Mouse (Mus musculus) lung, embryonic 16.5 days (tissue): ENCODE results near the gene Npnt. TPM values are rescaled to one million over a fixed set of nuclear protein-coding genes. Genes with fewer than 3 reads are reported as not detected.

Experiments used
- ATAC-seq: fragments of 200-750 bp; cut with Nextera tagmentation; 2 replicates; pipeline ENCODE4 v1.8.0; 2017; ENCODE audit warnings: low read depth, mild to moderate bottlenecking, moderate library complexity
- H3K27ac ChIP-seq: fragments of 300-500 bp; sonication (generic); 2 replicates; pipeline ENCODE4 v1.5.1; 2014; ENCODE audit warnings: mild to moderate bottlenecking, control low read depth, low read length
- H3K27me3 ChIP-seq: fragments of 300-500 bp; sonication (generic); 2 replicates; pipeline ENCODE4 v1.6.1; 2014; ENCODE audit warnings: low read depth, low read length, mixed read lengths; ENCODE audit not compliant: control insufficient read depth, insufficient read depth
- H3K36me3 ChIP-seq: fragments of 300-500 bp; sonication (generic); 2 replicates; pipeline ENCODE4 v1.6.1; 2014; ENCODE audit warnings: low read length; ENCODE audit not compliant: control insufficient read depth, insufficient read depth
- H3K4me1 ChIP-seq: fragments of 300-500 bp; sonication (generic); replicated peaks from 2 replicates; pipeline ENCODE4 v1.6.1; 2014; ENCODE audit warnings: low read length, mixed read lengths; ENCODE audit not compliant: control insufficient read depth, insufficient read depth
- H3K4me2 ChIP-seq: fragments of 300-500 bp; sonication (generic); 2 replicates; pipeline ENCODE4 v1.6.1; 2014; ENCODE audit warnings: low read depth, low read length, control low read depth
- H3K4me3 ChIP-seq: fragments of 300-500 bp; sonication (generic); 2 replicates; pipeline ENCODE4 v1.5.1; 2014; ENCODE audit warnings: mild to moderate bottlenecking, low read length, control low read depth
- H3K9ac ChIP-seq: fragments of 300-500 bp; sonication (generic); 2 replicates; pipeline ENCODE4 v1.6.1; 2014; ENCODE audit warnings: low read length, control low read depth
- H3K9me3 ChIP-seq: fragments of 300-500 bp; sonication (generic); 2 replicates; pipeline ENCODE4 v1.6.1; 2016; ENCODE audit warnings: low read length; ENCODE audit not compliant: control insufficient read depth
- WGBS: fragments of 180-500 bp; shearing (Covaris S2); extraction: QIAGEN DNeasy Blood & Tissue Kit; methylation state at CpG from one replicate; pipeline ENCODE4 v1.1.7; 2014; 5-methylcytosine and 5-hydroxymethylcytosine counted together
- polyA plus RNA-seq: library from polyadenylated mRNA; unstranded; fragments of >200 nt; fragmentation: Nextera tagmentation; extraction: Ambion mirVana; gene quantifications from 2 replicates; pipeline ENCODE4 v1.2.1, GENCODE M21; 2015

Gene Npnt
- 135 and 143 TPM in 2 replicates for polyA plus RNA-seq

DNA sequence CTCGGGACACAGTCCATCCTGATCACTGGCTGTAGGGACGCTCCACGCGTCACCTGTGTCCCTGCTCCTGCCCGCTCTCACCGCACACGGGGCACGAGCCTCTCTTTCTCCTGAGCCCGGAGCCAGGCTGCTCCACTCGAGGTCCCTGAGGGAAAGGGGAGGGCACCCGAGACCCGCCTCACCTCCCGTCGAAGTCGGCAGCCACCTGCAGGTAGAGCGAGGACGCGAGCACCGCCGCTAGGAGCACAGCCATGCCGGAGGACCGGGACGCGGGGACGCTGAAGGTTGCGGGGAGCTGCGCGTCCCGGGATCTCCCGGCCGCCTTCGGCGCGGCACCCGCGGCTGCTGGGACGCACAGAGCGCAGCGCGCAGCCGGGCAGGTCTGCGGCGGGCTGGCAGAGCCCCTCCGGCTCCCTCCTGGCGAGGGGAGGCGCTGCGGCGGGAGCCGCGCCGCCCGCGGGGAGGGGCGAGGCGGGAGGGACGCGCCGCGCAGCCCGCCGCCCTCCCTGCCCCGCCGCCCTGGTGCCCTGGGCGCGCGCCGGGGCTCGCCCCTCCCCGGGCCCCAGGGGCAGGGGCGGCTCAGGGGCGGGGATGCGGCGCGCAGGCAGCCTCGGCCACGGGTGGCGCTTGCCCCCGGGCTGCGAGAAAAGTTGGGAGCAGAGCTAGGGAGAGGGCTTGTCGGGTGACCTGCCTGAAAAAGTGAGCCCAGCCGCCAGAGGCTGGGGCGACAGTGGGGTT, at the start of gene Npnt:
TSS of gene Npnt (minus strand) at position 501 of the 738 bp plus-strand sequence.
- no peaks in the 10 kb centered on the region; the same call in none of the 2 replicates for H3K27me3 ChIP-seq
- H3K27ac ChIP-seq: peak within 1 kb of the TSS; percentile 83
- peak; percentile 89 for ATAC-seq
- peak within 1 kb of the TSS; percentile 83 for H3K9ac ChIP-seq
- peak within 1 kb of the TSS; percentile 85 for H3K4me3 ChIP-seq
- H3K4me2 ChIP-seq: peak within 1 kb of the TSS; percentile 94
- H3K36me3 ChIP-seq: peaks cover 6% of the 10 kb centered on the region
- under 1% methylated on average over 57 of the region's 82 CpGs for WGBS
- H3K4me1 ChIP-seq: peaks cover 23% of the 10 kb centered on the region
- H3K9me3 ChIP-seq: no peaks in the 10 kb centered on the region

DNA sequence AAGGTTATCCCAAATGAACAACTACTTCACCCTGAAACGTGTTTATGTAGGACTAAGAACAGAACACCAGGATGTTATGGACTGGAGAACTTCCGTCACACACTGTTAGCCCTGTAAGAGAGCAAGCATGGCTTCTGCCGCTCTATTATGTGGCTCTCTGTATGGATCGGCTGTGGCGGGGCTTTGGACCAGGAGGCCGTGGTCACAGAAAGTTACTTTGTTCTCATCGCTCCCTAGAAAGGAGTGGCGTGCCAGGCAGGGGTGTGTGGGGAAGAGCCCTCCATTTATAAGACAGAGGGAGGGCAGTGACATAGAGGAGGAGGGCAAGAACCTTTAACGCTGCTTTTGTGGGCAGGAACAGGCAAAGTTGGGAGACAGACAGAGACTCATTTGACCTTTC, 46.2 kb upstream of the Npnt start:
- no peak overlapping the region for H3K9ac ChIP-seq
- WGBS: 72% methylated on average over 9 of the region's 9 CpGs
- no peaks in the 10 kb centered on the region for H3K9me3 ChIP-seq
- peak; percentile 11; the same call in 1 of the 2 replicates for ATAC-seq
- no peak overlapping the region for H3K4me3 ChIP-seq
- peak overlapping the region; percentile 76 for H3K27ac ChIP-seq
- H3K27me3 ChIP-seq: no peaks in the 10 kb centered on the region
- no peaks in the 10 kb centered on the region for H3K36me3 ChIP-seq
- 0 out of 2 replicates have a peak, but pooled peaks cover 3% of the 10 kb centered on the region for H3K4me1 ChIP-seq
- no peak overlapping the region for H3K4me2 ChIP-seq

DNA sequence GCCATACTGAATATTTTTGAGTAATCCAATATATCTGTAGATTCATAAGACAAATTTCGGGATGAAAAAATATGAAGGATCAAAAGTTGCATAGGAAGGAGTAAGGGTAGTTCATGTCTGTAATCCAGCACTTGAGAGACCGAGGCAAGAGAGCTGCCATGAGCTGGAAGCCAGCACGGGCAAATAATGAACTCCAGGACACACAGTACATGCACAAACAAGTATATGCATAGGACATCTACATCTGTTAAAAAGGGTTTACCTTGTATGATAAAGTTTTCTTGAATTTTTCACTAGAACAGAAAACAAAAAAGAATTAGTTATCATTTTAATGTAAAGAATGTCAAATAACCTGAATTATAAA, 45.8 kb upstream of the Npnt start:
- WGBS: 58% methylated on average over 3 of the region's 3 CpGs
- Histone ChIP-seq H3K4me1 (0 out of 2 replicates have a peak, but pooled peaks cover 3% of the 10 kb centered on the region), H3K27ac (peak overlapping the region; percentile 66; the same call in 1 of the 2 replicates)

DNA sequence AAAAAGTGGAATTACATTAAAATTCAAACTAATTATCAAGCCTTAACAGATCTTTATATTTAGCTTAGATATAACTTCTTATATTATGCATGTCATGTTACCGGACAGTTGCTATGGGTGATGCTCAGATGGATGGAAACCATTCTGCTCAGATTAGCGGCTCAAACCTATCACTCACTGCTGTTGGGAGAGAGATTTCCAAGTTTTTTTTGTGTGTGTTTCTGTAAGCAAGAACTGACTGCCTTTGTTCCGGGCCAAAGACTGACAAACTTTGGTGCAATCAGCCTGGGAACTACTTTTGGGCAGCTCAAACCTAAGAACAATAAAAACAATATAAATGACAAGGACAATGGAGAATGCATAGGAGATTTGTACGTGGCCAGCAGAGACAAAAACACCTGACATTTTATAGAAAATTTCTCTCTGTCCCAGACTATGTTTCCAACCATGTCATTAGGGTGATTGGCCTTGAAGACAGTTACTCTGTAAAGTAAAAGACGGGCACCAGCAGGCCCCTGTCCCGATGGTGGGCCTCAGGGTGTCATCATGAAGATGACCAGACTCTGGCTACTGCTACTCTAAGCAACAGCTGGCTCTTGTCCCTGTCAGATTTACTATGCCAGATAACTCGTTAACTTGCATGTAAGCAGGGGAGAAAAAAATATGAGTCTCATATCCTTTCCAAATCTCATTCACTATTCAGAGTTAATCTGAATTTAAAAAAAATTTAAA, 45.2 kb upstream of the Npnt start:
- H3K27me3 ChIP-seq: no peaks in the 10 kb centered on the region
- peak; percentile 97 for ATAC-seq
- H3K27ac ChIP-seq: peak overlapping the region; percentile 80
- no peaks in the 10 kb centered on the region for H3K36me3 ChIP-seq
- H3K4me2 ChIP-seq: no peak overlapping the region
- 0 out of 2 replicates have a peak, but pooled peaks cover 3% of the 10 kb centered on the region for H3K4me1 ChIP-seq
- H3K9me3 ChIP-seq: no peaks in the 10 kb centered on the region
- WGBS: 49% methylated on average over 7 of the region's 7 CpGs
- H3K4me3 ChIP-seq: no peak overlapping the region
- H3K9ac ChIP-seq: no peak overlapping the region

More for the DNA sequence above, 45.8 kb upstream of the Npnt start:
- Histone ChIP-seq H3K4me2 (no peak overlapping the region), H3K4me3 (no peak overlapping the region), H3K9me3 (no peaks in the 10 kb centered on the region), H3K9ac (no peak overlapping the region), H3K27me3 (no peaks in the 10 kb centered on the region), H3K36me3 (no peaks in the 10 kb centered on the region)
- peak; percentile 60; the same call in 1 of the 2 replicates for ATAC-seq

DNA sequence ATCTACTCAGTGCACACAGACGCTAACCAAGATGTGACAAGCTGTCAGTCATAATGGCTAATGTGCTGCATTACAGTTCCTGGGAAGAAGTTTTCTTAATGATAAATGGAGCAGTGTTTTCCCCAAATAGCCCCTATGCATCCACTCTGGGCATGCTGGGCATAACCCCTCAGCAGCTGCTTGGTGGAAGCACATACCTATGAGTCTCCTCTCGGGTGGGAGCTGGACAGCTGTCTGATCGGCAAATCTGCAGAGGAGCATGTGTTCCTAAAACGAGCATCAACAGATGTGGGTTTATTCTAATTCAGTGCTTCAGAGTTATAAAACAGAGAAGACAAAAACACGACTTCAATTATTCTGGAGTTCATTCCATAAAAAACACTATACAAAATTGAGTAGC, 36.1 kb upstream of the Npnt start:
- no peaks in the 10 kb centered on the region for H3K36me3 ChIP-seq
- 79% methylated on average over 5 of the region's 5 CpGs for WGBS
- H3K27ac ChIP-seq: no peak overlapping the region
- peaks cover 20% of the 10 kb centered on the region for H3K4me1 ChIP-seq
- no peaks in the 10 kb centered on the region for H3K27me3 ChIP-seq
- no peak overlapping the region for H3K4me3 ChIP-seq
- no peak for ATAC-seq
- H3K9ac ChIP-seq: no peak overlapping the region
- H3K4me2 ChIP-seq: no peak overlapping the region
- H3K9me3 ChIP-seq: no peaks in the 10 kb centered on the region

DNA sequence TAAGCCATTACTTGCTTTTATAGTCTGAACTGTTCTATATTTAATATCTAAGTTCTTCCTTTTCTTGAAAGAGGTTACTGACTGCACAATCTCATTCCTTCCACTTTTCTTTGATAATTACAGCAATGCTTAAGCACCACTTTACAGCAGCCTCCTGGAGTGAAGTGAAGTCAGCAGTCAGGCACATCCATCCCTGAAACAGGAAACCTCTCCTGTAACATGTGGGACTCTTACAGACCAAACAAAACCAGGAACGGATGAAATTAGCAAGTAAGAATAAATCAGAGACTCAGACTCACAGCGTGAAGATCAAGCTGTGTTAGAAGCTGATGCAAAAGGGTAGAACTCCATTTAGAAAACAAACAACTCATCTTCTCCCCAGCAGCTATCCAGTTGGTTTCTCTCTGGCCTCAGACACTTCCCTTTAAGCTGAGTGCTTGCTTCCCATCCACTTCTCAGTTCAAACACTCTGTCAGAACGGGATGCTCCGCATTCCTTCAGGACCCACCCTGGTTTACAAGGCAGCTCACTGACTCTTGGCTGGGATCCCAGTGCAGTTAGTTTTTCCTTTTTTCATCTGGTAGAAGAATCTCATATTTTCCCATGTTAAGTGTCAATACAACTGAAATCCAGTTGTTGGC, 33.9 kb upstream of the Npnt start:
- H3K27me3 ChIP-seq: no peaks in the 10 kb centered on the region
- no peaks in the 10 kb centered on the region for H3K9me3 ChIP-seq
- peak overlapping the region; percentile 17 for H3K4me2 ChIP-seq
- H3K9ac ChIP-seq: 0 out of 2 replicates have a peak overlapping the region, but pooled peaks have one; percentile 27
- peak overlapping the region; percentile 90 for H3K27ac ChIP-seq
- 7% methylated on average over 4 of the region's 4 CpGs for WGBS
- peaks cover 20% of the 10 kb centered on the region for H3K4me1 ChIP-seq
- H3K4me3 ChIP-seq: no peak overlapping the region
- peak; percentile 96 for ATAC-seq
- H3K36me3 ChIP-seq: no peaks in the 10 kb centered on the region

DNA sequence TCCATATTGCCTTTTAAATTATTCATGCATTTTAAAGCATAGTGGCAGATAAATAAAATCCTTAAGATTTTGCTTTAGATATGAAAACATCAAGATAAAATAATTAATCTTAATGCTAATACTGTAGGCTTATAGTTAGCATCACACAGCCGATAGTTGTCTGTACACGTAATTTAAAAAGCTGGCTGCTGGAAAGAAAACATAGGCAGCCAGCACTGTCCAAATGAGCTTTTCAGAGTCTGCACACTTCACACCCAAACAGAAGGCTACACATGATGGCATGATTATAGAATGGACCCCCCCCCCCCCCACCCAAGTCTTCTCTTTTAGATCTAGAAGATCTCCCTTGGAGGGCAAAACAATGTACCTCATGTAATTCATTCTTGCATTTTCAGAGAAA, 31.9 kb upstream of the Npnt start:
- ATAC-seq: no peak

DNA sequence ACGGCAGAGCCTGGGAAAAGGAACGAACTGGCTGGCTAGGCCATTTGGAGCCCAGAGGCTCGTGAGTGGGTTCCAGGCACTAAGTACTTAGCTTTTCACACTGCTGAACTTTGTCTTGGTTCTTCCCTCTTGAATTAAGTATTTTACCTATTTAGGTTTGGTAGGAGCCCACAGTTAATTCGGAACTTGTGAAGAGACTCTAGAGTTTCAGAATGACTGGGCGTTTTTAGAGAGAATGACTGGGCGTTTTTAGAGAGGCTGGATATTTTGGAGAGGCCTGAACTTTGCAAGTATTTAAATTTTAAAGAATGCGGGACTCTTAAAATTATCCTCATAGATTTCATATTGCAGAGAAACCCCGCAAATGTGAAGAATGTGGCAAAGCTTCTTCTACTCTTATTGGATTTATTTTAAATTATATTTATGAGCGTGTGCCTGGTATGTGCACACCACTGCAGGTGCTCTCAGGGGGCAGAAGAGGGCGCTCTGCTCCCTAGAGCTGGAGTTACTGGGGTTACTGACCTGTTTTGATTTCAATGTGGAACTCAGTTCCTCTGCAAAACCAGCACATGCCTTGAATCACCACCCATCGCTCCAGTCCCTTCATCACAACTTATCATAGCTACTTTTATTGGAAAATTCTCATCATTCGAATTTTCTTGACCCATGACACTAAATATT, 29.8 kb upstream of the Npnt start:
- Histone ChIP-seq H3K9ac (no peak overlapping the region), H3K9me3 (no peaks in the 10 kb centered on the region), H3K27me3 (no peaks in the 10 kb centered on the region), H3K4me3 (no peak overlapping the region), H3K27ac (no peak overlapping the region), H3K4me1 (peaks cover 19% of the 10 kb centered on the region), H3K36me3 (no peaks in the 10 kb centered on the region), H3K4me2 (no peak overlapping the region)
- no peak for ATAC-seq
- 89% methylated on average over 12 of the region's 12 CpGs for WGBS

More for the DNA sequence above, 31.9 kb upstream of the Npnt start:
- H3K36me3 ChIP-seq: no peaks in the 10 kb centered on the region
- H3K9ac ChIP-seq: no peak overlapping the region
- peaks cover 20% of the 10 kb centered on the region for H3K4me1 ChIP-seq
- no peak overlapping the region for H3K27ac ChIP-seq
- no peaks in the 10 kb centered on the region for H3K27me3 ChIP-seq
- H3K4me2 ChIP-seq: no peak overlapping the region
- WGBS: 92% methylated on average over 2 of the region's 2 CpGs
- no peak overlapping the region for H3K4me3 ChIP-seq
- no peaks in the 10 kb centered on the region for H3K9me3 ChIP-seq
